ENCODE assay signal across 31 mouse cellular contexts in the genomic region with DNA sequence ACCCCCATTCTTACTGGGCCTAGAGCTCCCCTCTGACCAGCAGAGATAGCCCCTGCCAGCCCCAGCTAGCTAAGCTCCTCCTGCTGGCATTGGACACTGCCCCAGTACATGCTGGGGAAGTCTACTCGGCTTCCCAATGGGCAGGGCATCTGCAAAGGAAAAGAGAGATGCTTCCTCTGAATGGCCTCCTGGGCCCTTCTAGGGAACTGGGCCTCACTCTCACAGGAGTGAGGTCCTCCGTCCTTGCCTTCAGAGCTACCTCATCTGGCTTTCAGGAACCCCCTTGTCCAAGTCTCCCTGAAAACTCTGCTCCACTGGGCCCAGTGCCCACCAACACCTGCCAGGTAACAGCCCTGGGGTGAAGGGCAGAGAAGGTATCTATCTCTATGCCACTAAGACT. TPM values are rescaled to one million over a fixed set of nuclear protein-coding genes. Genes with fewer than 3 reads are reported as not detected.
"Had no signal": no experiment of that assay in that cellular context is flagged by ENCODE, and none has a peak within 500 bp of the region (broad histone marks: within the 10 kb centered on the region; RNA-seq: fewer than 3 reads in every experiment).

No protein-coding gene starts in this region.

- ATAC-seq: hindbrain, postnatal 0 days; intestine, embryonic 16.5 days; liver, postnatal 0 days had no signal

- H3K27ac ChIP-seq: heart, adult 2 months; heart, embryonic 13.5 days; heart, embryonic 15.5 days; hindbrain, embryonic 13.5 days; hindbrain, embryonic 15.5 days; hindbrain, postnatal 0 days; kidney, embryonic 15.5 days; layer of hippocampus, adult 2 months; left cerebral cortex, adult 2 months; limb, embryonic 10.5 days; limb, embryonic 12.5 days; liver, embryonic 13.5 days; liver, embryonic 15.5 days had no signal

- DNase-seq: gastrocnemius, postnatal 36 days; heart, postnatal 14 days; heart, postnatal 36 days; kidney, adult 11 months; kidney, adult 2 months; kidney, adult 9 months; kidney, postnatal 10 days; kidney, postnatal 25 days; kidney, postnatal 4 days; liver; liver, embryonic 13.5 days; liver, postnatal 0 days; lung, adult 2 months had no signal

- H3K4me3 ChIP-seq: heart, adult 2 months; heart, embryonic 13.5 days; heart, embryonic 15.5 days; hindbrain, embryonic 13.5 days; hindbrain, embryonic 15.5 days; kidney, embryonic 15.5 days; layer of hippocampus, adult 2 months; left cerebral cortex, adult 2 months; limb, embryonic 12.5 days; liver, embryonic 13.5 days; liver, embryonic 15.5 days had no signal

RNA-seq across cellular contexts. Expression of gene Gm45618, which starts 39.7 kb away (rescaled TPM):
- total RNA-seq: gastrocnemius, postnatal 36 days; heart, adult 2 months; heart, postnatal 14 days; heart, postnatal 36 days; hematopoietic stem cell, adult 5-6 weeks; hindbrain, postnatal 0 days; layer of hippocampus, adult 2 months; layer of hippocampus, postnatal 10 days; layer of hippocampus, postnatal 25 days; left cerebral cortex, adult 2 months; left cerebral cortex, postnatal 14 days; left cerebral cortex, postnatal 36 days had no signal

RNA-seq across cellular contexts. Expression of gene Gm39115, which starts 55.0 kb away (rescaled TPM):
- total RNA-seq: gastrocnemius, postnatal 36 days; heart, adult 2 months; heart, postnatal 14 days; heart, postnatal 36 days; hematopoietic stem cell, adult 5-6 weeks; hindbrain, postnatal 0 days; layer of hippocampus, adult 2 months; layer of hippocampus, postnatal 10 days; layer of hippocampus, postnatal 25 days; left cerebral cortex, adult 2 months; left cerebral cortex, postnatal 14 days; left cerebral cortex, postnatal 36 days had no signal
